Mouse (Mus musculus) spleen, postnatal 0 days (tissue): Measurements from ENCODE around the gene Babam1. TPM values are rescaled to one million over a fixed set of nuclear protein-coding genes. Genes with fewer than 3 reads are reported as not detected.

Source experiments
- polyA plus RNA-seq: library from polyadenylated mRNA; unstranded; fragments of >200 nt; fragmentation: Nextera tagmentation; extraction: Ambion mirVana; gene quantifications from 2 replicates; pipeline ENCODE4 v1.2.1, GENCODE M21; 2015

Gene Babam1
- 58.4 and 62.9 TPM in 2 replicates for polyA plus RNA-seq

DNA sequence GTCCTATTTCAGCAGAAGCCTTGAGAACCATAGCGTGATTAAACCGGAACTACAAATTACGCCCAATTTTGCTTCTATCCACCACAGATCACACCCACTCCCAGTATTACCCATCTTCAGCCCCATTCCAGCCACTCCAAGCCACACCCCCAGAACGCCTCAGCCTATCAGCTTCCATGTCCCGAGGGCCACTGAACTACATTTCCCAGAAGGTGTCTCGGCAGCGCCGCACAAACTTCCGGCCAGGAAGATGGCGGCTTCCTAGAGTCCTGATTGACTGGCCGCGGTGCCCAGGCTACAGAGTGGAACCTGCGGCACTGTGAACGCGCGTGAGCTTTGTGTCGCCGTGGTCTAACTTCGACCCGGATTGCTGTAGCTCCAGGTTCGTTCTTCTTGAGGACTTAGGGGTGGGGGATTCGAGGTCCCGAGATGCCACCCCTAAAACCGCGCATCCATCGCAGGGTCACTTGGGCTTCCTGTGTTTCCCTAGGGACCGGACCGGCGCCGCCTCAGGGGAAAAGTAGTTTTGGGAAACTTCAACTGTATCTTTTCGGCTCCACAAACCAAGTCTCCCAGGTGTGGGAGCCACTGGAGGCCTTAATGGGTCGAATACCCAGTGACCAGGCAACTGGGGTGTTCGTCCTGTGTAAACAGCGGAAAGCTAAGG is at the start of gene Babam1:
TSS of gene Babam1 (plus strand) at position 223 of the 667 bp plus-strand sequence.

DNA sequence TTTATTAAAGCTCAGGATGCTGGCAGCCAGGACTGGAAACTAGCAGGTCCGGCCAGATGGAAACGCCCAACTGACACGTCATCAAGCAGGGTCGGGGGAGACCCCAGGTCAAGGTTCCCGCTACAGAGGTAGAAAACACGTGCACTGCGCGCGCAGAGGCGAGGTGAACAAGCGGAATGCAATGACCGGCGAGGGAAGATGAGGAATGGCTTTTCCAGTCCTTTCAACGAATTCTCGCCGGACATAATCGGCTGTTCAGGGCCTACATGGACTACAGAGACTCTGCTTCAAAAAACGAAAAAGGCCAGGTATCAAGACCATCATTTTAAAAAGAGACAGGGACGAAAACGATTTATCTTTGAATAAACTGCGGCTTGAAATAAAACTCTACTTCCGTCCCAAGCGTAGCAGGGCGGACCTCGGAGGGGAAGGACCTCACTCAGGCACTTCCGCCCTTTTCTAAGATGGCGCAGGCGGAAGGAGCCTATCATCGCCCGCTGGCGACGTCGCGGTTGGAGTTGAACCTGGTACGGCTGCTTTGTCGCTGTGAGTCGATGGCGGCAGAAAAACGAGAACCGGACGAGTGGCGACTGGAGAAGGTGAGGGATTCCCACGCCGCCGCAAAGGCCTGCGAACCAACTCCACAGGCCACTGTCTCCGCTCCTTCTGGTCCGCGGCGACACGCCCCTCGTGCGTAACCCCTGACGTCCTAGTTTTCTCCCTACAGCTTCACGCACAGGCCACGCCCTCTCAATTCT is 29.7 kb upstream of the Babam1 start, which contains the start of gene Use1:
TSS of gene Use1 (plus strand) at position 78 of the 758 bp plus-strand sequence.

DNA sequence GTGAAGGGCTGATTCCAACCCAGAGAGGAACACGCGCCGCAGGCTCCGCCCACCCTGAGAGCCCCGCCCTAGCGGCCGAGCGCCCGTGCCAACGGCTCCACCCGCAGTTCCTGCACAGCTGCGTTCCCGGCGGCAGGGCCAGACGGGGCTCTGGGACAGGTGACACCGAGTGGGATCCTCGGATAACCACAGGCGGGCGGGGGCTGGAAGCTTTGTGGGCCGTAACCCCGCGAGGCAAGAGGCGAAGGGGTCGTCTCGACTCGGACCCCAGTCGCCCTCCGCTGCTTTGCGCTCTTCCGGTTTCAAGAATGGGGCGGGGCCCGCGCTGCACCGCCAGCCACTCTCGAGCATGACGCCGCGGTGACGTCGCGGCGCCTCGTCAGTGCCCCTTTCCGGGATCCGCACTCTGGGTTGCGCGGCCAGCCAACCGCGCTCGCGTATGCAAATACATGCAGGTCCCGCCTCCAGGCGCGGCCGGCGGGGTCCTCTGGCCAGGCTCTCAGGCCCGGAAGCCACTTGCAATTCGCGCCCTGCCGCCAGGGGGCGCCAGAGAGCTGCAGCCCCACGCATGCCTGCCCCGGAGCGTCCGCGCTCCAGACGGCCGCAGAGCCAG is 25.3 kb upstream of the Babam1 start, which contains the start of gene Ocel1:
TSS of gene Ocel1 (plus strand) at position 63 of the 613 bp plus-strand sequence.

DNA sequence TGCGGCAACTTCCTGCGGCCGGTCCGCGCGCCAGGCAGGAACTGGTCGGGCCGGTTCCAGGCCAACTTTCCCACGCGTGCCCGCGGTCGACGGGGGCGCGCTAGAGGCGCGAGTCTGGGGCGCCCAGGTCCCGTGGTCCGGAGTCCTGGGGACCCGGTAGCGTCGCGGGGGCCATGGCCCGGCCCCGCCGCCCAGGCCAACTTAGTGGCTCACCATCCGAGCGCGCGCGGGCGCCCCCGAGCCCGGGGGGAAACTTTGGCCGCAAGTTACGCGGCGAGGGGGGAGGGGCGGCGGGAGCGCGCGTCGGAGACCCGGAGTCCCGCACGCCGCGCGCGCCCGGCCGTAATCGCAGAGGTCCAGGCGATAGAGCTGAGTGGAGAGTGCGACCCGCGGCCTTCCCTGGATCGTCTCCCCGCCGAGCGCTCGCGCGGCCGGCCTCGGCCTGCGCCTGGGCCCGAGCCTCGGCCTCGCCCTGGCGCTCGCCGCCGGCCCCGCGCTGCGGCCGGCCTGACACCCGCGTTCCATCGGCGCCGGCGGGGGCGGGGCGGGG is 15.2 kb upstream of the Babam1 start, which contains the start of gene Nr2f6:
TSS of gene Nr2f6 (minus strand) at position 540 of the 550 bp plus-strand sequence.

GRCm38 (mm10) chr8:71395629-71396028 is 1.0 kb upstream of the Babam1 start, which contains the start of gene Ushbp1:
Ushbp1 (minus strand) TSS chr8:71395802.

DNA sequence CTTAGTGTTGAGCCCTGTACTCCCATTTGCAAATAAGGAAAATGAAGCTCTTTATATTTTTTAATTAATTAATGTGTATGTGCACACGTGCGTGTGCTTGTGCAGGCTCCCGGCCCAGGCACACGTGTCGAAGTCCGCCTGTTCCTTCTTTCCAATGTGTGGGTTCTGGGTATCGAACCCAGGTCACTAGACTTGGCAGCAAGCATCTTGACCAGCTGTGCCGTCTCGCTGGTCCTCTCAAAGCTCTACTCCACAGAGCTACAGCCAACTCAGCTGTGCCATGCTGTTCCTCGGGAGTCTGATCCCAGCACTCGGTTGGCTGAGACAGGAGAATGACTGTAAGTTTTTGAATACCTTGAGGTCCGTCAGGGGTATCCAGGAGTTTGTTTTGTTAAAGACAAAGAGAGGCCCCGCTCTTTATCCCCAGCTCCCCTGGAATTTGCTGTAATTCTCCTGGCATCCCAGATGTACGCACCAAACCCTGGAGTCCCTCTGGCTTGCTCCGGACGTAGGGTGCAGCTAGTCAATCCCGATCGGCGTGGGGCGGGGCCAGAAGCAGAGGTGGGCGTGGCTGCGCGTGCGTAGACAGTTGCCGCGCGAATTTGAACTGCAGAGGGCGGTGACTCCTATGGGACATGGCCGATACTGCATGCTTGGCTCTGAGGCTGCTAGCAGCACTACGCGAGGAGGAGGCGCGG is 8.9 kb downstream of the Babam1 start, which contains the start of gene Ankle1:
TSS of gene Ankle1 (plus strand) at position 610 of the 698 bp plus-strand sequence.

Other genes starting within 250 kb of the Babam1 start
- gene Myo9b, start 124.1 kb upstream of the Babam1 start, polyA plus RNA-seq = 11.0 and 13.2 TPM in 2 replicates
- gene Haus8, start 123.9 kb upstream of the Babam1 start, polyA plus RNA-seq = 41.4 and 47.5 TPM in 2 replicates
- gene Use1, start 30.0 kb upstream of the Babam1 start, polyA plus RNA-seq = 74.6 and 89.0 TPM in 2 replicates
- 7.8 and 8.6 TPM in 2 replicates for gene Ocel1, start 25.6 kb upstream of the Babam1 start, polyA plus RNA-seq
- 9.6 and 13.2 TPM in 2 replicates for gene Nr2f6, start 14.9 kb upstream of the Babam1 start, polyA plus RNA-seq
- 7.3 and 10.4 TPM in 2 replicates for gene Ushbp1, start 1.1 kb upstream of the Babam1 start, polyA plus RNA-seq
- gene Ankle1, start 9.1 kb downstream of the Babam1 start, polyA plus RNA-seq = 44.9 and 47.2 TPM in 2 replicates
- 12.1 and 15.6 TPM in 2 replicates for gene Abhd8, start 66.8 kb downstream of the Babam1 start, polyA plus RNA-seq
- 132 and 137 TPM in 2 replicates for gene Mrpl34, start 68.1 kb downstream of the Babam1 start, polyA plus RNA-seq
- gene Dda1, start 72.3 kb downstream of the Babam1 start, polyA plus RNA-seq = 57.6 and 58.7 TPM in 2 replicates
- 0.48 and 0.53 TPM in 2 replicates for gene Ano8, start 89.1 kb downstream of the Babam1 start, polyA plus RNA-seq
- gene Gtpbp3, start 91.2 kb downstream of the Babam1 start, polyA plus RNA-seq = 8.7 and 9.3 TPM in 2 replicates
- gene Plvap, start 114.9 kb downstream of the Babam1 start, polyA plus RNA-seq = 80.9 and 96.7 TPM in 2 replicates
- gene Ccdc194, start 128.8 kb downstream of the Babam1 start, polyA plus RNA-seq = 0.11 and 0.13 TPM in 2 replicates
- gene Bst2, start 140.6 kb downstream of the Babam1 start, polyA plus RNA-seq = 74.9 and 101 TPM in 2 replicates
- 45.0 and 54.4 TPM in 2 replicates for gene Mvb12a, start 146.1 kb downstream of the Babam1 start, polyA plus RNA-seq
- gene Tmem221, start 162.0 kb downstream of the Babam1 start, polyA plus RNA-seq = 3.3 and 4.9 TPM in 2 replicates
- gene Nxnl1, start 169.7 kb downstream of the Babam1 start, polyA plus RNA-seq = 0.05 and 0.08 TPM in 2 replicates
- 7.9 and 14.5 TPM in 2 replicates for gene Slc27a1, start 172.0 kb downstream of the Babam1 start, polyA plus RNA-seq
- gene Pgls, start 195.3 kb downstream of the Babam1 start, polyA plus RNA-seq = 174 and 198 TPM in 2 replicates
- 8.2 and 11.6 TPM in 2 replicates for gene Fam129c, start 200.8 kb downstream of the Babam1 start, polyA plus RNA-seq
- gene Colgalt1, start 214.1 kb downstream of the Babam1 start, polyA plus RNA-seq = 34.5 and 44.4 TPM in 2 replicates